Mouse (Mus musculus) liver, adult (tissue): ENCODE measurements around the gene Thoc6.

Source experiments
- GATA4 ChIP-seq: IDR thresholded peaks from 2 replicates; pipeline ENCODE4 v1.6.1; 2014; ENCODE audit warnings: mild to moderate bottlenecking, low read length; ENCODE audit not compliant: insufficient replicate concordance

The Thoc6 gene

DNA sequence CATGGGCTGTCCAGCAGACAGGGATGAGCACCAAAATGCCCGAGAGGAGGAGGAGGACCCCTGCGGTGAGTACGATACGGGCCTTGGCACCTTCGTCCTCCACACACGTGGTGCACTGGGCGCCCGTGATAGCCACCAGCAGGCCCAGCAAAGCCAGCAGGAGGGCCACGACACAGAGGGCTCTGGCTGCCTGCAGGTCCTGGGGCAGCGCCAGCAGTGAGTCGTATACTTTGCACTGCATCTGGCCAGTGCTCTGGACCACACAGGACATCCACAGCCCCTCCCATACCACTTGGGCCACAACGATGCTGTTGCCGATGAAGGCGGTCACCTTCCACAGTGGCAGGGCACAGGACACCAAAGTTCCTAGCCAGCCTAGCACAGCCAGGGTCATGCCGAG, 9.5 kb upstream of the Thoc6 start:
- no peak for TF ChIP-seq GATA4

DNA sequence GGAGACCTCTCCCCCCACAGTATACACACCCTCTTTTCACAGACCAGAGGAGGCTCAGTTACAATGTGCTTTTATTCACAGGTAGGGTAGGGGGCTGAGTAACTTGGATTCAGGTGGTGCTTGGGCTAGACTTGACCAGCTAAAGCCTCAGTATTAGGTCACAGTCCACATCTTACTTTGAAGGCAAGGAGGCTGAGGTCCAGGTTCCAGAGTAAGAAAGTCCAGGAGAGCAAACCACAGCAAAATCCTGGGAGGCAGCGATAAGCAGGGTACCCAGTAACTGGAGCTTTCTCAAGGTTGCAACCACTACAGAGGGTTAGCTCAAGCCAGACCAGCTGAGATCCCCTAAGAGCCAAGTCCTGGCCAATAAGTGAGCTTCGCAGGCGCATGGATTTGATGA, 8.8 kb upstream of the Thoc6 start:
- TF ChIP-seq GATA4, result no peak

DNA sequence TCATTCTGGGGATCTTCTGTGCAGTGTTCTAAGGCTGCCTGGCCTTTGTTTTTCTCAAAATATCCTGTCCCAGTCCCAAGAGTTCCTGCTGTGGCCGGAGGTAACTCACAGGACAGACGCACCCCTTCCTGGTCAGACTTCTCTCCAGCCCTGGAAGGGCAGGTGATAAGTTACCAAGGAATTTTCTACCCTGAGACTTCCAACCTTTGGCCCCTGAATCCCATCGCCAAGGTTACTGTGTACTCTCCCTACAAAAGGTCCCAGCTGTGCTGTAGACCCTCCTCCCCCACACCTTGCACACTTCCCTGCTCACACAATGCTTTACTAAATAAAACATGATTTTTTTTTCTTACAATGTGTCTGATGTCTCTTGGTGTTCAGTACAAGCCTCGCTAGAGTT, 8.4 kb upstream of the Thoc6 start:
- TF ChIP-seq GATA4, result no peak

GRCm38 (mm10) chr17:23681086-23681485, 7.4 kb upstream of the Thoc6 start:
- TF ChIP-seq GATA4, result no peak

- TF ChIP-seq GATA4, result no peak
Observed at GRCm38 (mm10) chr17:23680336-23680735, 6.7 kb upstream of the Thoc6 start.

DNA sequence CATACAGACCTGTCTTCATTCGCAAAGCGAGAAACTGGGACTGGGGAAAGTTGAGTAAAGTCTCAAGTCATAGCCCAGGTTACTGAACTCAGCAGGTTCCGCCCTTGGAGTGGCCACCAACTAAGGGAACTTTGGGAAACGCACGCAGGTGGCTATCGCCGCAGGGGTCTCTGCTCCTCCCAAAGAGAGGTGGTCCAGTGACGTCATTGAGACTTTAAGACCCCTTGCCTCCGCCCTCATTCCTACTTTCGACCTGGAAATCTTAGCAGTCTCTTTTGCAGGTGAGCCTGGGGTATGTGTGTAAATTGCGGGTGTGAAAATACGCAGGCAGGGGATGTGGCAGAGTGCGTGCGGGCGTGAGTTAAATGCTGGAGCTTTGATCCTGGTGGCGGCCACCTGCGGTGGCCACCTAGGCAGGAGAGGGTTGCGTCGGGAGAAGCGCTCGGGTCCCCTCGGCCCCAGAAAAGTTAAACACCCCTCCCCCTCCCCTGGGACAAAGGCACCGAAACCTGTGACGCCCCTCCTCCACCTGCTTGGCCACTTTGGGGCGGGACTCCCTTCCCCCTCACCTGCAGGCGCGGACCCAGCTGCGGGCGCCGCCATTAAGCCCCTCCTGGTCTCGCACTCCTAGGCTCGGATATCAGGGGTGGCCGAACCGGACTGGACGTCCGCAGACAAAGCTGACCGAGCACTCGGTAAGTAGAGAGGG, 5.6 kb upstream of the Thoc6 start, which contains the start of gene Cldn6:
Gene Cldn6, plus strand, starts transcription at position 123 of the 709 bp plus-strand sequence.
- TF ChIP-seq GATA4, result no peak

DNA sequence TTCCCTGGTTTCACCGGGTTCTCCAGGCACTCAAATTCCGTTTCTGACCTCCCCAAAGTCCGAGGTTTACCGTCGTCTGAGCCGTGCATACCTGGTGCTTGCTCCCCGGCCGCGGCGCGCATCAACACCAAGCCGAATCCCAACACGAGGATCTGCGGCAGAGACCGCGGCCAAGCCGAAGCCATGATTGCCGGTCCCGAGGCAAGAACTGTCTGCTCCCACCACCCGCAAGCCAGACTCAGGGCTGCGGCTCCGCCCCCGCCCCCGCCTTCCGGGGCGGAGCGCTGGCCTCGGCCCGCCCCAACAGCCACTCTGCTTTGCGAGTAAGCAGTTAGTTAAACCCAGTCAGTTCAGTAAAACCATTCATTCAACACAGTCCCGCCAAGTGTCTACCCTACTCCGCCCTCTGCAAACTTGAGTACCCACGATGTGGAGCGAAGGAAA, 3.6 kb upstream of the Thoc6 start, which contains the start of gene Tnfrsf12a:
Gene Tnfrsf12a, minus strand, starts transcription at position 233 of the 444 bp plus-strand sequence.
- no peak for TF ChIP-seq GATA4

DNA sequence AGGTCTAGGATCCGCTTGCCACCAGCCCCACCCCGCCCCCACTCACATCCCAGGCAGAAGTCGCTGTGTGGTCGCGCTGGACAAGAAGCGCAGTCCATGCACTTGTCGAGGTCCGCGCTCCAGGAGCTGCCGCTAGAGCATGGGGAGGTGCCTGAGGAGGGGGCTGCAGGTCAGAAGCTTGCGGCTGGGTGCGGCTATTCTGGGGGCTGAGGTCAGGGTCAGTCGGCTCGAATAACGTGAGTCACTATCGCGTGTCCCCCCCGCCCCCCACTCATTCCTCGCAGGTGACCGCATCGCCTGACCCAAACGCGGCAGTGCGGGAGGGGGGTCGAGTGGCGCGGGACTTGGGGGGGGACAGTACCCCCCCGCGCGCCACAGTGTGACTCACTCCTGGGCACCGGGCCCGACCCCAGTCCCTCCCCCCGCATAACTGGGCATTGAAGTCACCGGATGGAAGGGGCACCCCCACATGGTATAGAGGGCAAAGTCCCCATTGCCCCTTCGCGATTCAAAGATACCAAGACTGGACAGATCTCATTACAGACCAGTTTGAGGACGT, 2.9 kb upstream of the Thoc6 start:
- TF ChIP-seq GATA4, result no peak

DNA sequence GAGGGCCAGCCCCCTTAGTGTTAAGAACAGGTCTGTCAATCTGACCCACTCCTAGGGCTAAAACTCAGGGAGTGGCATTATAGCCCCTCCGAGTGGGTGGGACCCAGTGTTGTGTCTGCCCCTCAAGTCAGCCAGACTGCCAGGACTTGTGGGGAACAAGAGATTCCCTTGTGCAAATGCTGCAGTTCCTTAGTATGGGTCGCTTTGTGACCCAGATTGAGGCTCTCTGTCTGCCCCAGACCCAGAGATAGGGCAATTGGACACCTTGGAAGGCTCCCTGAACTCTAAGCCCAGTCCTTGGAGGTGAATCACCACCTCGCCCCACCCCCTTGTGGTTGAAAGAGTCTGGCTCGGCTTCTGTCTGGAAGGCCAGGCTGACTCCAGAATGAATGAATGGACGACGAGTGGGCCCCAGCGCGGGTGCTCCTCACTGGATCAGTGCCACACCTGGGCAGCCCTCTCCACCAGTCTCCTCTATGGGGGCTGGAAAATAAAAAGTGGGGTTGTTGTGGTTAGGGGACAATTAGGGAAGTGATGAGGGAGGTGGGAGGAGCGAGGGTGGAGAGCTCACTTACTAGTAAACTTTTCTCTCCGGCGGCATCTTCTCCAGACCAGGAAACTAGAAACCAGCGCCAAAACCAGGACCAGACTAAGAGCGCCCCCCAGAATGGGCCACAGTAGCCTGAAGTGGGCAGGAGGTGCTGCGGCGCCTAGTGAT, 2.0 kb upstream of the Thoc6 start:
- TF ChIP-seq GATA4, result no peak

DNA sequence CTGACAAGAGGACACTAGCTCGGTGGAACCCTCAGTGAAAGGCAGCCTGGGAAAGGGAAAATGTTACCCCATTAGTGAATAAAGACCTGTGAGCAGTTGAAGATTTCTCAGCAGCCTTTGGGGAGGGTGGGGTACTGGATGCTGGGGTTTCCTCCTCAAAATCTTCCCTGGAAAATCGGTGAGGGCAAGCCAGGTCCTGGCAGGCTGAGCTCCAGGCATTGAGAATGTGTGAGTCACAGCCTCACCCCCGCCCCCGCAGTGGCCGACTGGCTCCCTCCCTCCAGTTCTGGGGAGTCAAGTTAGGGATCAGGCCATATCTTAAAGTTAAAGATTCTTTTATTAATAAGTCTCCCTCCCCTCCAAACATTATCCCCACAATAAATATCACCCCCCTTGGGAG, 1.4 kb upstream of the Thoc6 start:
- TF ChIP-seq GATA4, result no peak

DNA sequence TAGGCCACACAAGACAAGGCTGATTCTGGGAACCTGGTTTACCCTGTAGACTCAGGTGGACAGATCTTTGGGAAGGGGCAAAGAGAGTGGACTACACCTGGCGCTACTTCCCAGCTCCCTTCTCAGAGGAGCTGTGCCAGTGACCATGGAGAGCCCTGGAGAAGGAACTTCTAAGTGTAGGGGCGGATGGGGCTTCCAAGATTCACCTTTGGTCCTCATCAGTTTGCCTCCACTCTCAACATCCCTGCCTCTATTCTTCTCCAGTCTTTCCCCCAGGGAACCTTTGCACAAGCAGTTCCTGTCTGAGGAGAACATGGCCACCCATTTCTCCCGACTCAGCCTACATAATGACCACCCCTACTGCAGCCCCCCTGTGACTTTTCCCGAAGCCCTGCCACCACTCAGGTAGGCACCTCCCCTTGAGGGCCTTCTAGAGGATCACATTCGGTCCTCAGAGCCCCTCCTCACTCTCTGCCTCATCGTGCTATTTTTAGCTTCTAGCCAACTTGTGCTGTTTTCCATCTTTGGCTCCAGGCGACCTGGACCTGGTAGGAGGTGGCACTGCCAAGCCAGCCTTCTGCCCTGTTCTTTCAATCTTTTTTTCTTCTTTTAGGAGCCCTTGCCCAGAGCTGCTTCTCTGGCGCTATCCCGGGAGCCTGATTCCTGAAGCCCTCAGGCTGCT, 730 bp upstream of the Thoc6 start:
- TF ChIP-seq GATA4, result no peak

DNA sequence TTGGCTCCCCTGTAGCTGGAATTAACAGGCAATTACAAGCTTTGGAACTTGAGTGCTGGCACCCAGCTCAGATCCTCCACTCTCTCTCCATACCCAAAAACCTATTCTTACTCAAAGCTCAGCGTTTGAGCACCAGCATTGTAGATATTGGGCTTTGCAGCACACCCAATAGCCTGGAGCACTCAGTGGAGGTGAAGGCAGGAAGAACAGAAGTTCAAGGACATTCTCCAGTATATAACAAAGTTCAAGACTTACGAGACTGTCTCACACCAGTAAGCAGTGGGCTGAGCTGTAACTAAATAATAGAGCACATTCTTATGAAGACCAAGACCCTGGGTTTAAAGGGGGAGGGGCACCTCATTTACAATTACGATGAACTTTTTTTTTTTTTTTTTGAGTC, 921 bp downstream of the Thoc6 start:
- no peak for TF ChIP-seq GATA4

GRCm38 (mm10) chr17:23671519-23671918, 2.2 kb downstream of the Thoc6 start:
- TF ChIP-seq GATA4, result no peak

DNA sequence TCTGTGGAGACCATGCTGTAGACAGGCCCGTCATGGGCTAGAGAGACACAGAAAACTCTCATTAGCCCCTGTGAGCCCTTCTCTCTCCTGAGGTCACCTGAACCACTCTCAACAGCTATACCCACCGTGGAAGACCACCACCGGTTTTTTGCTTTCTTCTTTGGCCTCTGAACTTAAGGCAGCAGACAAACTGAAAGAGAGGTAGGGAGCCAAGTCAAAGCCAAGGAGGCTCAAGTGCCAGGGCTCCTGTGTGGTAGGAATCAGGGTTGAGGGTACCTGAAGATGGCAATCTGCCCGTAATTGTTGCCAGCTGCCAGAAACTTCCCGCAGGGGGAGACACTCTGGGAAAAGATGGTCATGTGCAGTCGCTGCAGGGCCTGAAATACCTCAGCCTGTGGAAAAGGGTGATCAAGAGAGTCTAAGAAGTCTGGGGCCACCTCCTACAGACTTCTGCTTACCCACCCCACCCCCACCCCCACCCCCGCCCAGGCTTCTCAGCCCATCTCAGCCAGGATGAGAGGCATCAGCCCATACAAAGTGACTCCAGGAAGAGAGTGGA, 3.1 kb downstream of the Thoc6 start:
- TF ChIP-seq GATA4, result no peak

- no peak for TF ChIP-seq GATA4
Observed at GRCm38 (mm10) chr17:23665511-23665910, 8.2 kb downstream of the Thoc6 start.

GRCm38 (mm10) chr17:23664556-23665021, 9.1 kb downstream of the Thoc6 start:
- TF ChIP-seq GATA4, result no peak

DNA sequence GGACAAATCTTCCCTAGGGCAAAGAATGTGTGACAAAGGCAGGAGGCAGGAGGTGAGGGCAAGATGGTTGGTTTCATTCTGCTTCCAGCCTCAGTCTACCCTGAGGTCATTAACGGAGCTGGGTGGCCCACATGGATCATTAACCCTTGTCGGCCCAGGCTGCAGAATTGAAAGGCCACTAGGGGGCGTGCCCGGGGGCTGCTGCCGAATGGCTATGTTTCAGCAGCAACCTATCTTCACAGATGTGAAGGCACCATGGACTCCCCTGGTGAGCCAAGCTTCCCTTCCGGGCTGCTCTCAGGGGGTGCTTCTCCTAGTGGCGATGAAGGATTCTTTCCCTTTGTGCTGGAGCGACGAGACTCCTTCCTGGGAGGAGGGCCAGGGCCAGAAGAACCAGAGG, 12.2 kb downstream of the Thoc6 start:
- no peak for TF ChIP-seq GATA4
